Mouse (Mus musculus): Measurements from ENCODE around the gene Krtap3-2.

DNA sequence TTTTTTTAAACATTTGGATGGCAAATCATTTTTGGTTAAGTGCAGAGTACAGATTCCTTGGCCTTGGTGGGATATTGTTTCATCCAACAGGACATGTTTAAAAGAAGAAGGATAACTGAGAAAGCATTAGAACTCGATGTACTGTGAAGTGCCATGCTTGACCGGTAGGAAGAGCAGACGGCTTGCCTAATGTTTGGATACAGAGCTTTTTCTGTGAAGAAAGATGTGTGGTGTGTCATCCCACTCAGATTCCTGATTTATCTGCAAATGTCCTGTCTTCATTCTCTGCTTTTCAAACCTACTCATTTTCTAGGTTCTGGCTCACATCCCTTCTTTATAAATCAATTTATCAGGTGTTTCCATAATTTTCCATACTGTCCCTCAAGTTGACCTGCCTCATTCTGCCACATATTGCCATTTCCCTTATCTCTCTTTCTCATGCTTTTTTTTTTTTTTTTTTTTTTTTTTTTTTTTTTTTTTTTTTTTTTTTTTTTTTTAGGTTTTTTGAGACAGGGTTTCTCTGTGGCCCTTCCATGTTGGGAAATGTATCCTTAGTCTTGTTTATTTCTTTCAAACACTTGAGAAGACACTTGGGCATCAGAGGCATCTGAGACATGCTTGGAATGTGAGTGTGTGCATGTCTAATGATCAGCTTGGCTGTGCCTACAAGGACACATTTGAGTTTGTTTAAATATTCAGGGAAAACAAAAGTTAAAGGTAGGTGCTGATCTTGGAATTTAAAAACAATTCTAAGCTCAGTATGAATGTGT lies 1.5 kb upstream of the Krtap3-2 start:
- TF ChIP-seq TAL1 (IDR thresholded peaks at IDR 0.05; ENCODE audit: low read length): no peak
- TF ChIP-seq GATA1 (IDR thresholded peaks at IDR 0.05; ENCODE audit: low read length): no peak
